Mouse (Mus musculus): ENCODE results near the gene Gm9603. TPM values are rescaled to one million over a fixed set of nuclear protein-coding genes. Genes with fewer than 3 reads are reported as not detected.
"Not testable (repeated sequence)": the region's sequence is repeated elsewhere in the genome, so short reads cannot be mapped to it uniquely, and the experiment has no call there.

Gene Gm9603
- total RNA-seq (2021) = not detected
- long read RNA-seq, experiment 1 = 0 reads
- long read RNA-seq, experiment 2 = 0 reads

DNA sequence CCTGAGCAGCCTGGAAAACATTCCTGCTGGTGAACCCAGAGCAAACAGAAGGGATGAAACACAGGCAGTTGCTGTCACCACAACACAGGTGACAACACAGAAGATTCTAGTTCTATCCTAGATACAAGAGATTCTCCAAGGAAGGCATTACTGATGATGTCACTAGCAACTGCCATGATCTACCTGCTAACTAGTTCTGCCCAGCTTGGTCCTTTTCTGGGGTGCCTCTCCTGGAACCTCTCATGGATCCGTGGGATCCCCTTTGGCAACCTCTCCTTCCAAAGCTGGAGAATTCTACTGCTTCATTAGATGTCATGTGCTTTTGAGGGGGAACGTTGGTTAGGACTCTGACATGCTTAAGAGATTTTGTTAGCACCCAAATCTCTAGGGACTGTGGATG, at the start of gene Gm9603:
TSS of gene Gm9603 (minus strand) at position 101 of the 400 bp plus-strand sequence.
- not testable (repeated sequence) for DNase-seq (ENCODE audit: low spot score in 2 of 2)

DNA sequence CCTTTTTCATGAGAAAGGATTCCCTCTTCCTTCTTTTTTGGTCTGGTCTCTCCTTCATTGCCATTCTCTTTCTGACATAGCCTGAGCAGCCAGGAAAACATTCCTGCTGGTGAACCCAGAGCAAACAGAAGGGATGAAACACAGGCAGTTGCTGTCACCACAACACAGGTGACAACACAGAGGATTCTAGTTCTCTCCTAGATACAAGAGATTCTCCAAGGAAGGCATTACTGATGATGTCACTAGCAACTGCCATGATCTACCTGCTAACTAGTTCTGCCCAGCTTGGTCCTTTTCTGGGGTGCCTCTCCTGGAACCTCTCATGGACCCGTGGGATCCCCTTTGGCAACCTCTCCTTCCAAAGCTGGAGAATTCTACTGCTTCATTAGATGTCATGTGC, 54.3 kb downstream of the Gm9603 start, which contains the start of gene Gm8265:
TSS of gene Gm8265 (minus strand) at position 101 of the 400 bp plus-strand sequence.
- DNase-seq (ENCODE audit: low spot score in 2 of 2) = not testable (repeated sequence)

Other genes starting within 250 kb of the Gm9603 start
- under 1 TPM in 1 of 2 experiments, not detected in 1; 0.53 TPM for gene Gm3194, start 232.0 kb downstream of the Gm9603 start, total RNA-seq (2021)
- not detected for gene Gm8246, start 209.6 kb downstream of the Gm9603 start, total RNA-seq (2021)
- not detected for gene Gm3187, start 203.2 kb downstream of the Gm9603 start, total RNA-seq (2021)
- under 1 TPM in 1 of 2 experiments, not detected in 1; 0.19 TPM for gene Gm3488, start 185.8 kb downstream of the Gm9603 start, total RNA-seq (2021)
- not detected for gene Gm3532, start 149.0 kb downstream of the Gm9603 start, total RNA-seq (2021)
- not detected for gene Gm8265, start 54.4 kb downstream of the Gm9603 start, total RNA-seq (2021)
- not detected for gene Gm3373, start 54.1 kb upstream of the Gm9603 start, total RNA-seq (2021)
- under 1 TPM in 1 of 2 experiments, not detected in 1; 0.70 TPM for gene Gm3383, start 120.5 kb upstream of the Gm9603 start, total RNA-seq (2021)
- not detected for gene Gm3424, start 142.9 kb upstream of the Gm9603 start, total RNA-seq (2021)
- not detected for gene Gm8237, start 192.9 kb upstream of the Gm9603 start, total RNA-seq (2021)

All from adrenal gland, adult 18-20 months (tissue).